Mouse (Mus musculus) embryo, embryonic 9.5 days (tissue): ENCODE data around the gene Zfp281.

Source experiments
- DNase-seq: peaks from one replicate; pipeline ENCODE4 v3.0.0-alpha.2; 2017; ENCODE audit errors: extremely low spot score

The Zfp281 gene

DNA sequence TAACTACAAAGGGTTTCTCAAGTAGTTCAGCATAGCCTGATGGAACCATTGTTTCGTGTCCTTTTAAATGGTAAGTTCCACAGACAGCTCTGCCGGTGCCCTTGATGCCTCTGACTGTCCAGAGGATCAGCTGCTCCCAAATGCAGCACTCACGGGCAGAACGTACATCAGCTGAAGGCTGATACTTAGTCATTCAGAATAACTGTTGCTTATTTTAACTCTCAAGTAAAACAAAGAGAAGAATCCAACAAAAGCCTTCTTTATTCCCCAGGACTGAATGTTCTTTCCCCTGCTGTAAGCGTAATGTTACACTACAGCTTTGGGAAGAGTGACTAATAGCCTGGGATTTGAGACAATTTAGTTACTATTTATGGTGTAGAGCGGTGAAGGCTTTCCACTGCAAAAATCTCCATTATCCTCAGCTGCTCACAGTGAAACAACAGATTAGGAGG lies 11.4 kb upstream of the Zfp281 start:
- no peak for DNase-seq

DNA sequence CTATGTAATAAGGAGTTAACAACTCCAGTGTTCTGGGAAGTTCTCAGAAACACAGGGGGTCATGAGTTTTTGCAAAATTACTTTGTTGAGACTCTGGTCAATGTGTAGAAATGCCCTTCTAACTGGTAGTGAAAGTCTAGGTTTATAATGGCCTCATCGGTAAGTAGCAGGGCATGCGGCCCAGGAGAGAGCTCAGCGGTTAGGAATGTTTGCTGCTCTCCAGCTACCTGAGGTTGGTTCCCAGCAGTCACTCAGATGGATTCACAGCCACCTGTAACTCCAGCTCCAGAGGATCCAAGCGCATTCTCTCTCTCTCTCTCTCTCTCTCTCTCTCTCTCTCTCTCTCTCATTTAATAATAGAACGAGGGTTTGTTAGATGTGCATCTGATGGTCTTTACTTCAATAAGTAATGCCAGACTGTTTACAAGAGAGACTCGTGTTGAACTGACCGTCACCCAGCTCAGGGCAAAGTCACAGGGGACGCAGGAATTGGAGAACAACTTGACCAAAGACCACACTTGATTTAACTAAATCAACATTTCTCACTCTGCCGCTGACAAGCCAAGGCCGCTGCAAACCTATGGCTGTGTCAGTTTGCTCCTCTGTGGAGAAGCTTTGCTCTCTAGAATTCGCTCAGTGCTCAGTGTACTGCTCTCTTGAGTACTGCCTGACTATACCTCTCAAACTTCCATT lies 9.8 kb upstream of the Zfp281 start:
- DNase-seq: no peak

DNA sequence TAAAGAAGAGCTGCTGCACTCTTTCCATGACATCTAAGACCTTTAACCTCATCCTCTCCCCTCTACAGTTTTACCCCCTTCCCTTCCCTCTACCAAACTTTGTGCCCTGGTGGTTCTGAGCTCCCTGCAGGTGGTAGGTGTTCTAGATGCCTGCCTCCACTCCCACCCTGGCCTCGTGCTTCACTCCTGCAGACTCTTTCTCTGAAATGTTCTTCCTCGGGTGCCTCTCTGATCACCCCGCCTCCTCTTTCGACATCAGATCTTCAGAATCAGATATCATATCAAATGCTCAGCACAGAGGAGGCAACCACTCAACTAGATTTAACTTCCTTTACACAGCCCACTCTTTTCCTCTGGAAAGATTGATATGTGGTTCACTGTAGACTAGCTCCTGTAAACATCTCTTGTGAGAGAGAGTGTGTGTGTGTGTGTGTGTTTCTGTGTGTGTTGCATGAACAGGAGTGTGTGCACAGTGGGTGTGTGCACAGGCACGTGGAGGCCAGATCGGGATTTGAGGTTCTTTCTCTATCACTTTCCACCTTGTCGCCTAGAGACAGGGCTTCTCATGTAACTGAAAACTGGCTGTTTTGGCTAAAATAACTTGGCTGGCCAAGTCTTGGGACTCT lies 7.4 kb upstream of the Zfp281 start:
- DNase-seq: no peak

DNA sequence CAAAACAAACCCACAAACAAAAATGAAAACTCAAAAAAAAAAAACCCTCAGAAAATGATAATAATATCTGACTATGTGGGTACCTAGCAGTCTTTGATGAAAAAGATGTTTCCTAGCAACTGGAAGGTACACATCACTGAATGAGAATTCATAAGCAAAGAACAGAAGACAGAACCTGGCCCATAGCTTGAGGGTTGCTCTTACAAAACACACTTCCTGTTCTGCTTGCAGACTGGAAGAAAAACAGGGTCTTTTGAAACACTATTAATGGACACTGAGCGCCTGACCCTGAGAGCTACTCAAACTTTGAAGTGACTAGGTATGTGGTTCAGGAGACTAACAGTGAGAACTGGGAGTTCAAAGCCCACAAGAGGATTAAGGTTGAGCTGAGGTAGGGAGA lies 6.1 kb upstream of the Zfp281 start:
- no peak for DNase-seq

DNA sequence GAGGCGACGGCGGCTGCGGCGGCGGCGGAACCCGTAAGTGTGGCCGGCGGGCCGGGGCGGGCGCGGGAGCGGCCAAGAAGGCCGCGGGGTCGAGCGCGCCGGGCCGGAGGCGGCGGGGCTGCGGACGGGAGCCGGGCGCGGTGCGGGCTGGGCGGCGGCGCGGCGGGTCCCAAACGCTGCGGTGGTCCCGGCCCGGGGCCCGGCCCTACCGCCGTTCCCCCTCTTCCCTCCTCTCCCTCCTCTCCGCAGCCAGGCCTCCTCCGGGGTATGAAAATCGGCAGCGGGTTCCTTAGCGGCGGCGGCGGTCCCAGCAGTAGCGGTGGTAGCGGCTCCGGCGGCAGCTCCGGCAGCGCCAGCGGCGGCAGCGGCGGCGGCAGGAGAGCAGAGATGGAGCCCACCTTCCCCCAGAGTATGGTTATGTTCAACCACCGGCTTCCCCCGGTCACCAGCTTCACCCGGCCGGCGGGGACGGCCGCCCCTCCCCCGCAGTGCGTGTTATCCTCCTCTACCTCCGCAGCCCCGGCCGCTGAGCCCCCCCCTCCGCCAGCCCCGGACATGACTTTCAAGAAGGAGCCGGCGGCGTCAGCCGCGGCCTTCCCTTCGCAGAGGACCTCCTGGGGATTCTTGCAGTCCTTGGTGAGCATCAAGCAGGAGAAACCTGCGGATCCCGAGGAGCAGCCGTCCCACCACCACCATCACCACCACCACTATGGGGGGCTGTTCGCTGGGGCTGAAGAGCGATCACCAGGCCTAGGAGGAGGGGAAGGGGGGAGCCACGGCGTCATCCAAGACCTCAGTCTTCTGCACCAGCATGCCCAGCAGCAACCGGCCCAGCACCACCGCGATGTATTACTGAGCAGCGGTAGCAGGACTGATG lies 556 bp downstream of the Zfp281 start:
- DNase-seq: peak; percentile 55

DNA sequence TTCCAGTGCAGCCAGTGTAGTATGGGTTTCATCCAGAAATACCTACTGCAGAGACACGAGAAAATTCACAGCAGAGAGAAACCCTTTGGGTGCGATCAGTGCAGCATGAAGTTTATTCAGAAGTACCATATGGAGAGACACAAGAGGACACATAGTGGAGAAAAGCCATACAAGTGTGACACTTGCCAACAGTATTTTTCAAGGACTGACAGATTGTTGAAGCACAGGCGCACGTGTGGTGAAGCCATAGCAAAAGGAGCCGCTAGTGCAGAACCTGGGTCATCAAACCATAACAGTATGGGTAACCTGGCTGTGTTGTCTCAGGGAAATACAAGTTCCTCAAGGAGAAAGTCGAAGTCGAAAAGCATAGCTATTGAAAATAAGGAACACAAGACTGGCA lies 1.4 kb downstream of the Zfp281 start:
- DNase-seq: no peak

DNA sequence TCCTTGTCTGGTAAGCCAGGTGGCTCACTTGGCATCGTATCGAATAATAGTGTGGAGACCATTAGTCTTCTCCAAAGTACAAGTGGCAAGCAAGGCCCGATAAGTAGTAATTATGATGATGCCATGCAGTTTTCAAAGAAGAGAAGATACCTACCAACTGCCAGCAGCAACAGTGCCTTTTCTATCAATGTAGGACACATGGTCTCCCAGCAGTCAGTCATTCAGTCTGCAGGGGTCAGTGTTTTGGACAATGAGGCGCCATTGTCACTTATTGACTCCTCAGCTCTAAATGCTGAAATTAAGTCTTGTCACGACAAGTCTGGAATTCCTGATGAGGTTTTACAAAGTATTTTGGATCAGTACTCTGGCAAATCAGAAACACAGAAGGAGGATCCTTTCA lies 2.1 kb downstream of the Zfp281 start:
- DNase-seq: no peak

DNA sequence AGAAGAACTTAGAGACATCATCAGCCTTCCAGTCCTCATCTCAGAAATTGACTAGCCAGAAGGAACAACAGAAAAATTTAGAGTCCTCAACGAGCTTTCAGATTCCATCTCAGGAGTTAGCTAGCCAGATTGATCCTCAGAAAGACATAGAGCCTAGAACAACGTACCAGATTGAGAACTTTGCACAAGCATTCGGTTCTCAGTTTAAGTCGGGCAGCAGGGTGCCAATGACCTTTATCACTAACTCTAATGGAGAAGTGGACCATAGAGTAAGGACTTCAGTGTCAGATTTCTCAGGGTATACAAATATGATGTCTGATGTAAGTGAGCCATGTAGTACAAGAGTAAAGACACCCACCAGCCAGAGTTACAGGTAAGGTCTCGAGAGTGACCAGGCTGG lies 2.9 kb downstream of the Zfp281 start:
- no peak for DNase-seq

DNA sequence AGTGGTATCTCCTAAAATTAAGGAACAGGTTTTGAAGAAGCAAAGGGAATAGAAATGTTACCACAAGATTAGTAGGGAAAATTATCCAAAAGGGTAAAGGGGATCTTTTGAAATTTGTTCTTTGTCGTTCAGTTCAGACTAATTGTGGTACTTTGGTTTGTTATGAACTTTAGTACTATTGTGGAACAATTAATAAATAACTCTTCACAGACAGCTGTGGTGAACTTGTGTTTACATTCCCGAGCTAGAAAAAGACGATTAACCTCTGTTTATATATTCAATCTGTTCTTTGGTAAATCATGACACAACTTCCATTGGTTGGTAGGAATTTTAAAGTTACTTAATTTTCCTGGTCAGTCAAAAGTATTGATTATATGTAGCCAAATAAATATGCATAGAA lies 8.2 kb downstream of the Zfp281 start:
- DNase-seq: no peak

DNA sequence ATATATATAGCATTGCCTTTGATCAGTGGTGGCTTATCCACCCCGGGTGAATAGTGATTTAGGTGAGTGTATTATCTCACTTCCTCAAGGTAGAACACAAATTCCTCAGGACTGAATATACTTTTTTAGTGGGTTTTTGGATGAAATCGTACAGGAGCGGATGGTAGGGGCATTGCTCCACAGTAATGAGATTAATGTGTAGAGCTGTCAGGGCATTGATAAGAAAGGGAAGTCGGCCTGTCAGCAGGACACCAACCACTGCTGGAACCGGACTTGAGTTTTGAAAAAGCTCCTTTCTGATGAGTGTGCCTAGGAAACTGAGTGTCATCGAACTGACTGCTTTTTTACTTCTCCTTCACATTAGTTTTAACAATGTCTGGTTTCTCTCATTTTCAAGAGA lies 10.9 kb downstream of the Zfp281 start:
- DNase-seq: no peak

DNA sequence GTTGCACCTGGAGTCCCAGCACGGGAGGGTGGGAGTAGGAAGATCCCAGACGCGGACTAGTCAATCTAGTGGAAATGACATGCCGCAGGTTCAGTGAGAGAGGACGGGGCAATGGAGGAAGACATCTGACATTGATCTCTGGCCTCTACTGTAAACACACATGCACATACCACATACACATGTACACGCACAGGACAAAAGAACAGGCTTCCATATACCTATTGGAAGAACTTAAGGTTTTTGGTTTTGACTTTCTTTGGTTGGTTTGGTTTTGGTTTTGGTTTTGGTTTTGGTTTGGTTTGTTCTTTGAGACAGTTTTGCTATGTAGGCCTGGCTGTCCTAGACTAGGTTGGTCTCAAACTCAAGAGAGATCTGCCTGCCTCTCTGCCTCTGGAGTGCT lies 12.2 kb downstream of the Zfp281 start:
- no peak for DNase-seq

DNA sequence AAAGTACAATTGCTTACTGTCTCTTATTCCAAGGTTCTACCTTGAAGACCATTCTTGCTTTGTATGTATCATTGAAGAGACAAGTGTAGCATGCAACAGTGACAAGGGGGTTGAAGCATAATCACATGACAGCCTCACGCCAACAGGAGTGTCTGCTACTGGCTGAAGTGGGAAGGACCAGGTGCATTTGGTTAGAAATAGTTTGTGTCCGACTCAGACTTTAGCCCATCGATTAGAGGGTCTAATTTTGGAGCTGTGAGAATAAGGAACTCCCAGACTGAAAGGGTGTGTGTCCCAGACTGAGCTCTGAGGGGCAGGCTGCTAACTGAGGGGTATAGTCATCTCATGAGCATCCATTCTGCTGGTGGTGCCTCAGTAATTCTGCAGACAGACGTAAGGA lies 13.0 kb downstream of the Zfp281 start:
- no peak for DNase-seq

DNA sequence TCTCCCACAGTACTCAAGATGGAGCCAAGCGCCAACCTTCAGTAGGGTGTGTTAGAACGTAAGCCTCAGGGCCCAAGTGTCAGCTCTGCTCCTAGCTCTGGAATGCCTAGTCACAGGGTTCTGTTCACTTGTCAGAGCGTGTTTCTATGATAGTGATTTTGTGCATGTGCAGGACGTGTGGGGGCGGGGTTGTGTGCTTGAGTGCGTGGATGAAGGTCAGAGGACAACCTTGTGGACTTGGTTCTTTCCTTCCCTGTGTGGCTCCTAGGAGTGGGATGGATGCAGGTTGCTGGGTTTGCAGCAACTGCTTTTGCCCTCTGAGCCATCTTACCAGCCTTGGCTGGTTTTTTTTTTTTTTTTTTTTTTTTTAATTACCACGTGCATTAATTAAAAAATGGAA lies 13.5 kb downstream of the Zfp281 start:
- no peak for DNase-seq

DNA sequence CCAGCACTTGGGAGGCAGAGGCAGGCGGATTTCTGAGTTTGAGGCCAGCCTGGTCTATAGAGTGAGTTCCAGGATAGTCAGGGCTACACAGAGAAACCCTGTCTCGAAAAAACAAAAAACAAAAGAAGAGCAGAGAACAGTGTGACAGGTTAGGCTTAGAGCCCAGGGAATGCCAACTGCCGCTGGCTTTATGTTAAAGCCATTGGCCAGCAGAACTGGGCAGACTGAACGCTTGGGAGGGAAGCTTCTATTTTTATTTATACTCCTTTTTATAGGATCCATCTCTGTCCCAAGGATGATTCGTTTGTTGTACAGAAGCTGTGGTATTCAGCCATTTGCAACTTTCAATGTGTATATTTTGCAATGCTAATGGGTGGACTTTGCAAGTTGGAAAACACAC lies 14.0 kb downstream of the Zfp281 start:
- DNase-seq: no peak

DNA sequence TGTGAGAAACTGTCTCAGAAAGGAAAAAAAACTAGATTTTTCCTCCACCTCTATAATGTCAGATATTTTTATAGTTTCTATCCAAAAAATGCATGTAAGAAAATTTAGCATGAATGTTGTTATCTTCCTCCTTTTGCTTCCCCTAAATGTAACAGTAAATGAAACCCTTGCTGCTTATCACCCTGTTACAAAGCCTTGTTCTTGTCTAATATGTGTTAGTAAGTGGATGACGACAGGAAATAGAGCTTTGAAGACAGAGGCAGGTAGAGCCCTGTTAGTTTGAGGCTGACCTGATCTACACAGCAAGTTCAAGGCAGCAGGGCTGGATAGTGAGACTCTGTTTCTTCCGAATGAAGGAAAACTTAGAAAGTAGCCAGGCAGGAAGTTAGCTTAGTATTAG lies 14.5 kb downstream of the Zfp281 start:
- no peak for DNase-seq

DNA sequence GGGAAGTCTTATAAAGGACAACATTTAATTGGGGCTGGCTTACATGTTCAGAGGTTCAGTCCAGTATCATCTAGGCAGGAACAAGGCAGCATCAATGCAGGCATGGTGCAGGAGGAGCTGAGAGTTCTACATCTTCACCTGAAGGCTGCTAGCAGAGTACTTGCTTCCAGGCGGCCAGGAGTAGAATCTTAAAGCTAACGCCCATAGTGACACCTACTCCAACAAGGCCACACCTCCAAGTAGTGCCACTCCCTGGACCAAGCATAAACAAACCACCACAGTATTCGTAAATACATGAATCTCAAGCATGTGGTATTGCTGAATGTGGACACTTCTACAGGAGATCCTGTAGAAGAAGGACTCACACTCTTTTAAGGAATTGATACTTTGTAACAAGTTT lies 18.0 kb downstream of the Zfp281 start:
- no peak for DNase-seq

DNA sequence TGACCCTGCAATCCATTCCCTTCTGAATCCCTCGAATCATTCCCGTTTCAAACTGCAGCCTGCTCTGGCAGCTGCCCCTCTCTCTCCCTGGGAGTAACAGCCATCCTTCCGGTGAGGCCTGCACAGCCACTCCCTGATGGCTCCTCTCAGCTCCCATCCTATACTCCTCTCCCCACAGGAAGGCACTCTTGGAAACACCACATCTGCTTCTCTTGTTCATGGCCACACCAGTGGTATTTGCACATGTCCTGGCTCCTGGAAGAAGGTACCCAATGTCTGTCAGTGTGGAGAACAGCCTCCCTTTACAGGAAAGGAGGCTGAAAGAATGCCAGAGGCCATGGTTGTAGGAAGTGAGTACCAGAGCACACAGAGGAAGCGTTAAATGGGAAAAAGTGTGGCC lies 19.8 kb downstream of the Zfp281 start:
- no peak for DNase-seq

DNA sequence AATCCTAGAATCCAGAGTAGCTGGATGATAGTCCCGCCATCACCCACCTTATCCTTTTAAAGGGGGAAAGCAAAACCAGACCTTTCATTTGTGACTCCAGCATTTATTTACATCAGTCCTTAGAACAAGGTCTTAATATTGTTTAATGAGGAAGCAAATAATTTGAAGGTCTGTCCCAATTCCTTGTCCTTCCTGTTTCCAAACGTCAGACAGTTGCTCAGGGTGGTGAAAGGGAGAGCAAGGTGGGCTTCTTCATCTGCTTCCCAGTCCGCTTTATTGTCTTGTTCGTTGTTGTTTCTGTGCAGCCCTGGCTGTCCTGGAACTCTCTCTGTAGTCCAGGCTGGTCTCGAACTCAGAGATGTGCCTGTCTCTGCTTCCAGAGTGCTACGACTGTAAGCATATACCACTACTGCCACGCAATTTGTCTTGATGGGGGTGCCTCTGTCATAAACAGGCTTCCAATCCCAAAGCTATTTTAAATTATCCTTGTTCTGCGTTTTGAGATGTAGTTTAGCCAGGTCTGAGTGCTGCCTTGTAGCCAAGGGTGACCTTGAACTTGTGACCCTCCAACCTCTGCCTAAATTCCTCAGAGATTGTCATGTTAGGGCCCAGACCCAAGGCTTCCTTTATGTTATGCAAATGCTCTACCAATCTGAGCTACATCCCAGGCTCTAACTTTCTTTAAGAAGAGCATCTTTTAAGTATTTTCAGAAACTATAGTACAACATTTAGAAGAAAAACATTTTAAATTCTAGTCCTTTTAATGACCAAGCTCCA lies 21.3 kb downstream of the Zfp281 start:
- no peak for DNase-seq

DNA sequence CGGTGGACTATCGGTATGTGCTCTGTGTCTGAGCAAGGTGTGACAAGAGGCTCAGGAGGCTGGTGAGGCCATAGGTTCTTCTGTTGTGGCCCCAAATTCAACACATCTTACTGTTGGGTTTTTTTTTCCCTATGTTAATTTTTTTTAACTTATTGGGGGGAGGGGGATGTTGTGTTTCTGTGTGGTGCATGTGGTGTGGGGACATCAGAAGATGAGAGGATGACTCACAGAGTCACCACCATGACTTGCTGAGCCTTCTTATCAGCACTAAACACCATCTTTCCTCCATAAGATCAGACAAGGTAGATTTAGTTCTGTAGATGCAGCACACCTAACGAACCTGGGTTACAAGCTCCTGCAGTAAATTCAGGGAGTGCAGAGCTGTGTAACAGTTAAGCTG lies 27.4 kb downstream of the Zfp281 start:
- no peak for DNase-seq

DNA sequence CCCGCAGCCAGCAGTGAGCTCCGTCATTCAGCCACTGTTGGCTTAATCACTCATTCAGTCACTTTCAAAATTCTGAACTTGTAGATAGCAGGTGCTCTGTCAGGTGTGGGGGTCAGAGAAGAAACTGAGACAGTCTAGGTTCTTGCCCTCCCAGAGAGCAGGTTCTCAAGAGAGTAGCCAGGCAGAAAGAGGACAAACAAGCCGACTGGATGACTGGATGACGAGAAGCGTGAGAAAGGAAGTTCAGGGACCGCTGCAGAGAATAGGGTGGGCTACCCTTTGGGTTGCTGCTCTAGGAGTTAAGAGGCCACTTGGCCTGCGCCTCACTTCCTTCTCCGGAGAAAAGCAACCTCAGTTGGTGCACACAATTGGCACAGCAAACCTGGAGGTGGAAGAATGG lies 28.8 kb downstream of the Zfp281 start:
- DNase-seq: no peak

DNA sequence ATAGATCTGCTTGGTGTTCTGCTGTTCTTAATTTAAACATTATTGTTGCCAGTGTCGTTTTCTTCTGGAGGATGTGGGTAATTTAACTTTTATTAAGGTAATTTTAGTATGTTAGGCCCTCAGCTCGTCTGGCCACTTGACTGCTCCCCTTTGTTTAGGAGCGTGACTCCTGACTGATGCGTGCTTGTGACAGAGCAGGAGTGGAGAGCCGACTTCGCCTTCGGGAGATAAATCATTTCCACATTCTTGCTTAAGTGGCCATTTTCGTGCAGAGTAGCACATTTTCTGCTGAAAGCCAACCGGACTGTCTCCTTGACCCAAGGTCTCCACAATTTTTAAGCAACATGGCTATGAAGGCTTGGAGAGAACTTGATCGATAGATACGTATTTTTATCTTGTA lies 29.7 kb downstream of the Zfp281 start:
- DNase-seq: no peak

DNA sequence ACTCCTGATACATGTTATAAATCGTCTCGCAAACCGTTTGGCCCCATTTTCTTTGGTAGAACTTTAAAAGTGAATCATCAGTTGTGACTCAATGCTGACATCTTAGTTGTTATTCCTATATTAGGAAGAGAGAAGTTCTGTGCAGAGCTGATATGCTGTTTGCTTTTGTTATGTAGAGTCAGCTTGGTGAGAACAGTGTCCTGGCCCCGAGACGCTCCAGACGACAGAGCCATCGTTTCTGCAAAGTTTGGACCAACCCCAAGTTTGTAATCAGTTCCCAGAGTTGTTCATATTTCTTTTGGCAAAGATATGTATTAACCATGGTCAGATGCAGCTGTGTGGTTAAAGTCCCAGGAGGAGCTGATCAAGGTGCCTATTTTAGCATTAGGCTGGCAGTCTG lies 31.9 kb downstream of the Zfp281 start:
- DNase-seq: no peak
